Mouse (Mus musculus): Measurements from ENCODE around the gene Calcoco2. TPM values are rescaled to one million over a fixed set of nuclear protein-coding genes. Genes with fewer than 3 reads are reported as not detected.
"Not testable (repeated sequence)": the region's sequence is repeated elsewhere in the genome, so short reads cannot be mapped to it uniquely, and the experiment has no call there.

The Calcoco2 gene
- 0.02 TPM in 1 of 2 replicates, not detected in the other for polyA plus RNA-seq (2012)

DNA sequence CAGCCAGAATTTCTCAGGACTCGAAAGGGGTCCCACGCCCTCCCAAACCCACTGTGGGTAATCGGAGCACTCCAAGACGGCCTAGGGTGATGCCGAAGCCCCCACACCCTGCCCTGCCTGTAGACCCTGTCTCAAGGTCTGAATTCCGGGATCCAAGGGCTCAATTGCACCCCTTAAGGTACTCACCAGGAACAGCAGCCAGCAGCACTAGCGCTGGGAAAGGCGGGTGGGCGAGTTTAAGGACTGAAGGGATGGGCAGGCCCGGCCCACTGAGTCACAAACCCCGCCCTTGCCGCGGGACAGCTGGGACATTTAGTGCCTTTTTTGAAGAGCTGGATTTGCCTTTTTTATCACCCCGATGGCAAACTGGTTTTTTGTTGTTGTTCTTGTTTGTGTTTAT lies at the start of gene Calcoco2:
TSS of gene Calcoco2 (minus strand) at position 214 of the 400 bp plus-strand sequence.
- Histone ChIP-seq H3K9me3 (ENCODE audit: control insufficient read depth, low read length) (no peaks in the 10 kb centered on the region), H3K27me3 (ENCODE audit: control insufficient read depth) (no peaks in the 10 kb centered on the region), H3K4me1 (ENCODE audit: control insufficient read depth) (no peaks in the 10 kb centered on the region), H3K4me3 (replicated peaks) (no peak within 1 kb of the TSS), H3K36me3 (ENCODE audit: control insufficient read depth) (no peaks in the 10 kb centered on the region)
- TF ChIP-seq TAL1 (IDR thresholded peaks at IDR 0.05; ENCODE audit: low read length): no peak
- TF ChIP-seq GATA1 (IDR thresholded peaks at IDR 0.05; ENCODE audit: low read length): no peak

GRCm38 (mm10) chr11:96147471-96147870 lies 35.7 kb upstream of the Calcoco2 start:
- Histone ChIP-seq H3K9me3 (ENCODE audit: control insufficient read depth, low read length) (no peaks in the 10 kb centered on the region), H3K4me1 (ENCODE audit: control insufficient read depth) (no peaks in the 10 kb centered on the region), H3K4me3 (replicated peaks) (no peak overlapping the region), H3K27me3 (ENCODE audit: control insufficient read depth) (peaks cover 29% of the 10 kb centered on the region), H3K36me3 (ENCODE audit: control insufficient read depth) (no peaks in the 10 kb centered on the region)
- TF ChIP-seq TAL1 (IDR thresholded peaks at IDR 0.05; ENCODE audit: low read length) (no peak), GATA1 (IDR thresholded peaks at IDR 0.05; ENCODE audit: low read length) (no peak)

DNA sequence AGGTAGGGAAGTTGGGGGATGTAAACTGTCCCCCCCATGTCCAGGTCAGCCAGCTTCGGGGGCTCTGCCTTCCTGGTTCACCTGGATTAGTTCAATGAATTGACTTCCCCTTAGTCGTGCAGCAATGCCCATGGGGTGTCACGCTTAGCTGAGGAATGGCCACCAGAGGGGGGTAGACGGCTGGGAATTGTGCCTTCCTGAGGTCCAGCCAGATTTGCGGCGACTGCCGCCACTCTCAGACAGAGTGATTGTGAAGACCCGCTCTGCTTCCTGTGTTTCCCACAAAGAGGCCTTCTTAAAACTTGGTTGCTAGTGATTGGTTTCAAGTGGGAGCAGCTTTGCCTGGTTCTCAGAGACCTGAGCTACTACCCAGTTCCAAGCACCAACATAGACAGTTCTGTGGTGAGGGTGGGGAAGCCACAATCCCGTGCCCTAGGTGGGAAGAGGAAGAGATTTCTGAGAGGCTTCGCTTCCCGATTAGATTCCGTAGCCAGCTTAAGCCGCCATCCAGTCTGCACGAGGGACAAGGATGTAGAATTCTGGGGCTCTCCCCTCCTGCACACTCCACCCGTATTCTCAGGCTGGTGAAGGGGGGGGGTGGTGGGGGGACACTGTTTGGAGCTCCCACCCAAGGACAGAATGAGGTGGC lies 34.0 kb upstream of the Calcoco2 start:
- TF ChIP-seq GATA1 (IDR thresholded peaks at IDR 0.05; ENCODE audit: low read length): no peak
- H3K27me3 ChIP-seq (ENCODE audit: control insufficient read depth): peaks cover 24% of the 10 kb centered on the region
- no peaks in the 10 kb centered on the region for H3K36me3 ChIP-seq (ENCODE audit: control insufficient read depth)
- H3K9me3 ChIP-seq (ENCODE audit: control insufficient read depth, low read length): no peaks in the 10 kb centered on the region
- no peak overlapping the region for H3K4me3 ChIP-seq (replicated peaks)
- no peaks in the 10 kb centered on the region for H3K4me1 ChIP-seq (ENCODE audit: control insufficient read depth)

- H3K27me3 ChIP-seq (ENCODE audit: control insufficient read depth): peaks cover 24% of the 10 kb centered on the region
- H3K4me1 ChIP-seq (ENCODE audit: control insufficient read depth): no peaks in the 10 kb centered on the region
- no peaks in the 10 kb centered on the region for H3K36me3 ChIP-seq (ENCODE audit: control insufficient read depth)
- no peaks in the 10 kb centered on the region for H3K9me3 ChIP-seq (ENCODE audit: control insufficient read depth, low read length)
- TF ChIP-seq TAL1 (IDR thresholded peaks at IDR 0.05; ENCODE audit: low read length) (no peak), GATA1 (IDR thresholded peaks at IDR 0.05; ENCODE audit: low read length) (no peak)
- no peak overlapping the region for H3K4me3 ChIP-seq (replicated peaks)
These were observed 32.0 kb upstream of the Calcoco2 start for GRCm38 (mm10) chr11:96143766-96144165.

GRCm38 (mm10) chr11:96140726-96141175 lies 29.0 kb upstream of the Calcoco2 start:
- TF ChIP-seq GATA1 (IDR thresholded peaks at IDR 0.05; ENCODE audit: low read length): no peak
- no peak for TF ChIP-seq TAL1 (IDR thresholded peaks at IDR 0.05; ENCODE audit: low read length)
- no peaks in the 10 kb centered on the region for H3K9me3 ChIP-seq (ENCODE audit: control insufficient read depth, low read length)
- H3K4me3 ChIP-seq (replicated peaks): no peak overlapping the region
- H3K27me3 ChIP-seq (ENCODE audit: control insufficient read depth): peaks cover 10% of the 10 kb centered on the region
- no peaks in the 10 kb centered on the region for H3K36me3 ChIP-seq (ENCODE audit: control insufficient read depth)
- no peaks in the 10 kb centered on the region for H3K4me1 ChIP-seq (ENCODE audit: control insufficient read depth)

DNA sequence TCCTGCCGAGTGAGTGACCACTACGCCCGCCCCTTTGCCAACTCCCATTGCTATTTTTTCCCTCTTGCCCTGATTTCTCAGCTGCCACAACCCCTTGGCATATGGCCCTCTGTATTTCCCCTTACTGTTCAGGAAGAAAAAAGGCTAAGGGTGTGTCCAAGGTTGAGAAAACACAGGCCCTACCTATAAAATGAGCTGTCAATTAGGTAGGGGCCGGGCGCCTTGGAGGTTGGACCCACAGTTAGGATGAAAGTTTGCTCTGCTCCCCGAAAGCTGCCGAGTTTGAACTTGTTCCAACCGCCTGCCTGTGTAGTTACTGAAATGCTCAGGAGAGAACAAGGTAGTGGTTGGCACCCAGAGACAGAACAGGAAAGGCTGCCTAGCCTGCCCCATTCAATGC lies 24.1 kb upstream of the Calcoco2 start:
- Histone ChIP-seq H3K9me3 (ENCODE audit: control insufficient read depth, low read length) (no peaks in the 10 kb centered on the region), H3K36me3 (ENCODE audit: control insufficient read depth) (no peaks in the 10 kb centered on the region), H3K4me3 (replicated peaks) (no peak overlapping the region), H3K4me1 (ENCODE audit: control insufficient read depth) (no peaks in the 10 kb centered on the region), H3K27me3 (ENCODE audit: control insufficient read depth) (peaks cover 5% of the 10 kb centered on the region)
- TF ChIP-seq TAL1 (IDR thresholded peaks at IDR 0.05; ENCODE audit: low read length) (no peak), GATA1 (IDR thresholded peaks at IDR 0.05; ENCODE audit: low read length) (no peak)

DNA sequence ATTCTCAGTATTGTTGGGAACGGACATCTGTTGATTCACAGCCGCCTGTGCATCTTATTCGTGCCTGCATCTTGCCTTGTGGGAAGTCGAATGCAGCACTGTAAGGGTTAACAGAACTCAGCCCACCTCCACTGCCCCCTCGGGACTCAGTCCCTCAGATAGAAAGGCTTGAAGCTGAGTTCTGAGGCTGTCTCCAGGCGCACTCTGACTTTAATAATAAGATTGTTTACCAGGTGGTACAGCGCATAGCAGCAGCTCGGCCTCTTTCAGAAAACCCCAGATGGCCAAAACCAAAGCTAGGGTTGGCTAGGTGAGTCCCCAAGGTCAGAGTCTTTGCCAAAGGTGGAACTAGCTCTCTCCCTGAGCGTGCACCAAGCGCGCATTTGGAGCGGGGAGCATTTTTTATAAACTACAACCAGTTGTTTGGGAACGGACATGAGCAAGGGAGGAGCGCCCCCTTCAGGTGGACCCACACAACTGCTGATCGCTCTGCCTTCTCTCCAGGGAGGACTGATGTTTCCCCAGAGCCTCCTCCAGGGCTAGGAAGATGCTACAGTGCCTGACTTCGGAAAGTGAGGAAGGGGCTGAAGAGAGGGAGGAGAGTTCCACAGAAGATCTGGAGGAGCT lies 21.6 kb upstream of the Calcoco2 start, which contains the start of gene Ttll6:
TSS of gene Ttll6 (plus strand) at position 548 of the 627 bp plus-strand sequence.
- Histone ChIP-seq H3K27me3 (ENCODE audit: control insufficient read depth) (peaks cover 5% of the 10 kb centered on the region), H3K4me3 (replicated peaks) (no peak within 1 kb of the TSS)

DNA sequence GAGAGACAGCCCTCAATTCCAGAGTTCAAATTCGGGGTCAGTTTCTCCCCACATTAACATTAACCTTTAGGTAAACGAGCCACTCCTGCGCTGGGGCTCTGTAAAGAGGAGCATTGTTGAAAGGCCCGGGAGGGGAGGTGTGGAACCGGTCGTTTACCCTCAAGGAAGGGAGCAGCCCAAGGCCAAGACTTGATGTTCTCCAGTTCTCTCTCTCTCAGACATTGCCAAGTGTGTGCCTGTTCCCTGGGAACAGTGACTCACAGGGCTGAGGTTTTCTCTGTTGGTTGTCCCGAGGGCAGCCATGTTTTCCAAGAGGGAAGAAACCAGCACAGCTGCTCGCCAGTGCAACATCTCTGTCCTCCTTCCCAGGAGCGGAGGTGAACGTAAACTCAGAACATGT lies 18.8 kb upstream of the Calcoco2 start:
- no peaks in the 10 kb centered on the region for H3K4me1 ChIP-seq (ENCODE audit: control insufficient read depth)
- H3K27me3 ChIP-seq (ENCODE audit: control insufficient read depth): peaks cover 13% of the 10 kb centered on the region
- no peaks in the 10 kb centered on the region for H3K9me3 ChIP-seq (ENCODE audit: control insufficient read depth, low read length)
- H3K36me3 ChIP-seq (ENCODE audit: control insufficient read depth): no peaks in the 10 kb centered on the region
- H3K4me3 ChIP-seq (replicated peaks): no peak overlapping the region
- TF ChIP-seq GATA1 (IDR thresholded peaks at IDR 0.05; ENCODE audit: low read length) (no peak), TAL1 (IDR thresholded peaks at IDR 0.05; ENCODE audit: low read length) (no peak)

More for the DNA sequence above, 21.6 kb upstream of the Calcoco2 start, which contains the start of gene Ttll6:
- H3K36me3 ChIP-seq (ENCODE audit: control insufficient read depth): no peaks in the 10 kb centered on the region
- TF ChIP-seq TAL1 (IDR thresholded peaks at IDR 0.05; ENCODE audit: low read length): no peak
- no peak for TF ChIP-seq GATA1 (IDR thresholded peaks at IDR 0.05; ENCODE audit: low read length)
- no peaks in the 10 kb centered on the region for H3K9me3 ChIP-seq (ENCODE audit: control insufficient read depth, low read length)
- no peaks in the 10 kb centered on the region for H3K4me1 ChIP-seq (ENCODE audit: control insufficient read depth)

GRCm38 (mm10) chr11:96124052-96124914 lies 12.5 kb upstream of the Calcoco2 start:
- Histone ChIP-seq H3K4me3 (replicated peaks) (peak overlapping the region; percentile 16), H3K9me3 (ENCODE audit: control insufficient read depth, low read length) (no peaks in the 10 kb centered on the region), H3K36me3 (ENCODE audit: control insufficient read depth) (no peaks in the 10 kb centered on the region), H3K27me3 (ENCODE audit: control insufficient read depth) (peaks cover 44% of the 10 kb centered on the region), H3K4me1 (ENCODE audit: control insufficient read depth) (no peaks in the 10 kb centered on the region)
- TF ChIP-seq TAL1 (IDR thresholded peaks at IDR 0.05; ENCODE audit: low read length): no peak
- TF ChIP-seq GATA1 (IDR thresholded peaks at IDR 0.05; ENCODE audit: low read length): no peak

GRCm38 (mm10) chr11:96122806-96123205 lies 11.0 kb upstream of the Calcoco2 start:
- H3K4me3 ChIP-seq (replicated peaks); H3K9me3 ChIP-seq (ENCODE audit: control insufficient read depth, low read length); H3K36me3 ChIP-seq (ENCODE audit: control insufficient read depth); H3K4me1 ChIP-seq (ENCODE audit: control insufficient read depth): not testable (repeated sequence)
- peaks cover 44% of the 10 kb centered on the region for H3K27me3 ChIP-seq (ENCODE audit: control insufficient read depth)
